Mouse (Mus musculus) layer of hippocampus, postnatal 10 days (tissue): ENCODE results near the gene Samd4b. TPM values are rescaled to one million over a fixed set of nuclear protein-coding genes. Genes with fewer than 3 reads are reported as not detected.
A peak's percentile ranks its signal among the peaks of the same experiment; 100 is the strongest.
"Not testable (repeated sequence)": the region's sequence is repeated elsewhere in the genome, so short reads cannot be mapped to it uniquely, and the experiment has no call there.

Source experiments
- DNase-seq, 2 experiments: peaks; one replicate each; pipeline ENCODE4 v3.0.0; 2021; ENCODE audit warnings: low spot score in 2 of 2
- total RNA-seq, 2 experiments: library from RNA; stranded (reverse); gene quantifications; 2 replicates each; pipeline ENCODE4 v1.2.3; 2021

Gene Samd4b
- total RNA-seq, 2 experiments from 2014 or later = 58.4 to 61.9 TPM

- DNase-seq = not testable (repeated sequence)
Observed at GRCm38 (mm10) chr7:28522536-28522935, 75.4 kb downstream of the Samd4b start, which contains the start of gene Ifnl3. Gene Ifnl3, plus strand, starts transcription at chr7:28522836.

- DNase-seq = no peak
Observed at GRCm38 (mm10) chr7:28511441-28511840, 86.5 kb downstream of the Samd4b start.

GRCm38 (mm10) chr7:28510405-28510974, 87.5 kb downstream of the Samd4b start, which contains the start of gene Ifnl2:
Gene Ifnl2, minus strand, starts transcription at chr7:28510455.
- not testable (repeated sequence) for DNase-seq

GRCm38 (mm10) chr7:28509121-28509520, 88.8 kb downstream of the Samd4b start:
- not testable (repeated sequence) for DNase-seq

GRCm38 (mm10) chr7:28505585-28505984, 92.4 kb downstream of the Samd4b start:
- DNase-seq = no peak

GRCm38 (mm10) chr7:28495426-28495825, 102.5 kb downstream of the Samd4b start:
- DNase-seq = no peak

- no peak for DNase-seq
Observed at GRCm38 (mm10) chr7:28492310-28492709, 105.6 kb downstream of the Samd4b start.

GRCm38 (mm10) chr7:28490903-28491302, 107.0 kb downstream of the Samd4b start:
- no peak for DNase-seq

- DNase-seq = peak in 1 of 2 experiments; percentile 34
Observed at GRCm38 (mm10) chr7:28490410-28490809, 107.5 kb downstream of the Samd4b start.

- no peak for DNase-seq
Observed at GRCm38 (mm10) chr7:28488030-28488491, 109.9 kb downstream of the Samd4b start.

- no peak for DNase-seq
Observed at GRCm38 (mm10) chr7:28484192-28484591, 113.8 kb downstream of the Samd4b start.

- no peak for DNase-seq
Observed at GRCm38 (mm10) chr7:28482854-28483253, 115.1 kb downstream of the Samd4b start.

GRCm38 (mm10) chr7:28478854-28479253, 119.1 kb downstream of the Samd4b start:
- no peak for DNase-seq

- DNase-seq = no peak
Observed at GRCm38 (mm10) chr7:28477363-28477762, 120.6 kb downstream of the Samd4b start.

GRCm38 (mm10) chr7:28476191-28476590, 121.8 kb downstream of the Samd4b start:
- DNase-seq = no peak

GRCm38 (mm10) chr7:28467213-28467751, 130.7 kb downstream of the Samd4b start:
- DNase-seq = peak in 1 of 2 experiments; percentile 39

GRCm38 (mm10) chr7:28466721-28467212, 131.2 kb downstream of the Samd4b start:
- DNase-seq = no peak

- DNase-seq = peak; percentile 78 to 88
Observed at GRCm38 (mm10) chr7:28464416-28465212, 133.3 kb downstream of the Samd4b start.

- DNase-seq = no peak
Observed at GRCm38 (mm10) chr7:28462769-28463168, 135.2 kb downstream of the Samd4b start.

GRCm38 (mm10) chr7:28460361-28460760, 137.6 kb downstream of the Samd4b start:
- DNase-seq = no peak

- no peak for DNase-seq
Observed at GRCm38 (mm10) chr7:28452361-28453005, 145.5 kb downstream of the Samd4b start.
